Mouse (Mus musculus) lung, adult 2 months (tissue): ENCODE data around the gene Pex5. TPM values are rescaled to one million over a fixed set of nuclear protein-coding genes. Genes with fewer than 3 reads are reported as not detected.

Experiments used
- DNase-seq: peaks from one replicate; pipeline ENCODE4 v3.0.0; 2022
- H3K4me1 ChIP-seq: fragments of 200-500 bp; 2 replicates; pipeline ENCODE4 v1.6.1; 2011; ENCODE audit warnings: low read length; ENCODE audit not compliant: control insufficient read depth, insufficient read depth
- H3K4me3 ChIP-seq: fragments of 200-500 bp; replicated peaks from 2 replicates; pipeline ENCODE3; 2011; ENCODE audit warnings: low read depth, mild to moderate bottlenecking, control low read depth, low read length; ENCODE audit errors: extremely low read depth
- CTCF ChIP-seq: fragments of 200-500 bp; IDR thresholded peaks from 2 replicates; pipeline ENCODE4 v1.5.1; 2011; ENCODE audit warnings: mild to moderate bottlenecking, low read length, control low read depth; ENCODE audit not compliant: insufficient read depth
- POLR2A ChIP-seq: fragments of 200-500 bp; IDR thresholded peaks from 2 replicates; pipeline ENCODE4 v1.6.1; 2011; ENCODE audit warnings: low read depth, mild to moderate bottlenecking, control low read depth, low read length, borderline replicate concordance; ENCODE audit errors: extremely low read depth
- WGBS: fragments of 180-500 bp; shearing (Covaris S2); methylation state at CpG from one replicate; pipeline ENCODE4 v1.1.7; 2018; 5-methylcytosine and 5-hydroxymethylcytosine counted together
- polyA plus RNA-seq: library from polyadenylated mRNA; depleted of rRNA; stranded (reverse); fragments of >200 nt; gene quantifications from 2 replicates; pipeline ENCODE4 v1.2.3, GENCODE M21; 2012; rRNA removed

Pex5 gene
- 24.2 and 31.2 TPM in 2 replicates for polyA plus RNA-seq

DNA sequence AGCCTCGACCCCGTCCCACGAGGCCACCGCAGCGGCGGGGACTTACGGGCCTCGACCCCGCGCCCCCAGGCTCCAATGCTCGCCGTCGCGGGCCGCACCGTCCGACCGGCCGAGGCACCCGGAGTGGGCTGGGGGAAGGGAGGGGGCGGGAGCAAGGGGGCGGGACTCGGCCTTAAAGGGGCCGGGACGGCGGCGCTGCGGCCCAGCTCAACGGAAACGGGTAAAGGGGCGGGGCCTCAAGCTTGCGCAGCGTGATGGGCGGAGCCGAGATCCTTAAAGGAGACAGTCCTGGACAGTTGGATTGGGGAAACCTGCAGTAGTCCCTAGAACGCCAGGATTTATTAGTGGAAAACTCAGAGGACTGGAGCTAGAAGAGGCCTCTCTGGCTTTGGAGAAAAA is at the start of gene Pex5:
Gene Pex5, minus strand, starts transcription at position 141 of the 399 bp plus-strand sequence.
- no peak for TF ChIP-seq CTCF
- no peak for TF ChIP-seq POLR2A
- under 1% methylated on average over 36 of the region's 36 CpGs for WGBS
- DNase-seq = peak; percentile 95
- Histone ChIP-seq H3K4me1 (peaks cover 2% of the 10 kb centered on the region; the same call in 1 of the 2 replicates), H3K4me3 (peak within 1 kb of the TSS; percentile 91)

DNA sequence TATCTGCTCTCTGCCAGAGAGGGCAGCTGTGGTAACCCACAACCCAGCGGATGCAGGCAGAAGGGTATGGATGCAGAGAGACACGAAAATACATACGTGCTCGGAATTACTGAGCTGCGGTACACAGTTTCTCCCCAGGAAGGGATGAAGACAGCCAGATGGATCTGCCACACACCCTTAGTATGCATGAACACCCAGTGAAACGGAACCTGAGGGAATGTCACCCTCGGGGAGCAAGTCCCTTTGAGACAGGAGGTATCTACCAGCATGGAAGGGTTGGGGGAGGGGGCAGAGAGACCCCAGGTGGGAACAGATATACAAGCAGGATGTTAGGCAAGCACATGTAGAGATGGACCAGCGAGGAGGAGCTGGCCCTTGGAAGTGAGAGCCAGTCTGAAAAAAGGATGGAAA is 49.0 kb upstream of the Pex5 start:
- 32% methylated on average over 8 of the region's 8 CpGs for WGBS
- H3K4me1 ChIP-seq = no peaks in the 10 kb centered on the region
- no peak overlapping the region for H3K4me3 ChIP-seq
- DNase-seq = no peak
- TF ChIP-seq POLR2A (no peak), CTCF (no peak)

- TF ChIP-seq POLR2A (no peak), CTCF (no peak)
- Histone ChIP-seq H3K4me3 (no peak overlapping the region), H3K4me1 (no peaks in the 10 kb centered on the region)
- 58% methylated on average over 4 of the region's 4 CpGs for WGBS
- no peak for DNase-seq
Observed at GRCm38 (mm10) chr6:124459388-124459787, 44.5 kb upstream of the Pex5 start.

- no peak for TF ChIP-seq POLR2A
- TF ChIP-seq CTCF = no peak
- DNase-seq = no peak
- Histone ChIP-seq H3K4me1 (no peaks in the 10 kb centered on the region), H3K4me3 (no peak overlapping the region)
- 84% methylated on average over 11 of the region's 11 CpGs for WGBS
Observed at GRCm38 (mm10) chr6:124458505-124458904, 43.6 kb upstream of the Pex5 start.

GRCm38 (mm10) chr6:124457827-124458226 is 43.0 kb upstream of the Pex5 start:
- TF ChIP-seq CTCF (no peak), POLR2A (no peak)
- H3K4me1 ChIP-seq = no peaks in the 10 kb centered on the region
- WGBS = 89% methylated on average over 5 of the region's 5 CpGs

GRCm38 (mm10) chr6:124456243-124456642 is 41.4 kb upstream of the Pex5 start:
- TF ChIP-seq POLR2A (no peak), CTCF (no peak)
- WGBS = 88% methylated on average over 5 of the region's 5 CpGs
- no peak for DNase-seq
- Histone ChIP-seq H3K4me3 (no peak overlapping the region), H3K4me1 (no peaks in the 10 kb centered on the region)

More at GRCm38 (mm10) chr6:124457827-124458226, 43.0 kb upstream of the Pex5 start:
- no peak for DNase-seq
- no peak overlapping the region for H3K4me3 ChIP-seq

DNA sequence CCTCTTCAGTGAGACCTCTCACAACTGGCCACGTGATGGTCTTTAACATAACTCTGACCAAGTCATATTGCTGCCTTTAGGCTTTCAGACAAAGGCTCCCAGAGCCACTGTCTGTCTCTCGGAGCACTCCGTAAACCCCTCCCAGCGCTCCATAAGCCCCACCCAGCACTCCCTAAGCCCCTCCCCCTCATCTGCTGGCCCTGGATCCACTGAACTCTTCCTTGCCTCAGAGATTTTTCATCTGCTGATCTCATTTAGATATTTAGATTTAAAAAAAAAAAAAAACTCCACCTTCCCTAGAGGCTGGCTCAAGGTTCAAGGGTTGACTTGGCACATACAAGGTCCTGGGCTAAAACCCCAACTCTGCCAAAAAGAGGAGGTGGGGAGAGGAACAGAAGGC is 38.9 kb upstream of the Pex5 start:
- H3K4me1 ChIP-seq = no peaks in the 10 kb centered on the region
- TF ChIP-seq POLR2A (no peak), CTCF (no peak)
- WGBS = 61% methylated on average over 4 of the region's 4 CpGs
- H3K4me3 ChIP-seq = no peak overlapping the region
- no peak for DNase-seq

GRCm38 (mm10) chr6:124451995-124452394 is 37.1 kb upstream of the Pex5 start:
- 64% methylated on average over 3 of the region's 3 CpGs for WGBS
- Histone ChIP-seq H3K4me3 (no peak overlapping the region), H3K4me1 (no peaks in the 10 kb centered on the region)
- DNase-seq = no peak
- no peak for TF ChIP-seq POLR2A
- TF ChIP-seq CTCF = no peak

GRCm38 (mm10) chr6:124449668-124450383 is 35.0 kb upstream of the Pex5 start:
- TF ChIP-seq CTCF = no peak
- no peak for TF ChIP-seq POLR2A
- Histone ChIP-seq H3K4me1 (no peaks in the 10 kb centered on the region), H3K4me3 (no peak overlapping the region)
- no peak for DNase-seq
- 71% methylated on average over 18 of the region's 18 CpGs for WGBS

DNA sequence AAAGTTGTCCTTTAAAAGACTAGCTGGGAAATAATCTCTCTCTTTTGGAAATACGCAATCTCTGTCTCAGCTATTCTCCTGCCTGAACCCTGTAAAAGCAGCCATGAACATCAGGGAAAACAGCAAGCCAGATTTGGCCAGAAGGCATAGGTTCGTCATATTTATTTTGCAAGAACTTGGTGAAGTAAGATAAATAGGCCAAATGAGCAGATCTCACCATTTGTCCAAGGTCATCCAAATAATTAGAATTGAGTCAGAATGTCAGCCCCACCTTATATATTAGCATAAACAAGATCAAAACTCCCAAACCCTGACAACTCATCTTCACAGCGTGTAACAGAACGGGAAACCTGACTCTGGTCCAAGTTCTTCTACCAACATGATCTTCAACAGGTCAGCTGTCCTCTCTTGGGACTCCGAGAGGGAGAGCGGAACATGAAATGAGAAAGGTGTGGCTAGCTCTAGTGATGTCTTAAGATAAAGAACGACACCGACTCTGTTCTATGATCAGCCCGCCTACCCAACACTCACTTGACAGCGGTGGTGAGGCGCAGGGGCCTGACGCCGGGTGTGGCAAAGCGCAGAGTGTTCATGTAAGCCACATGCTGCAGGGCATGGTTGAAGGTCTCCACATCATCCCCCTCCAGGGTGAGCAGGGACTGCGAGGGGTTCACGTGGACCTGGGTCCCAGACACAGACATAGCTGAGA is 34.2 kb upstream of the Pex5 start:
- DNase-seq = no peak
- no peak overlapping the region for H3K4me3 ChIP-seq
- no peaks in the 10 kb centered on the region for H3K4me1 ChIP-seq
- TF ChIP-seq POLR2A = no peak
- TF ChIP-seq CTCF = no peak
- WGBS = 89% methylated on average over 16 of the region's 16 CpGs
